Mouse (Mus musculus) 3T3-L1 (cell line): ENCODE results near the gene Lpo.

Experiments
- DNase-seq: peaks from one replicate; pipeline ENCODE4 v3.0.0-alpha.2; 2015; ENCODE audit warnings: low read depth, low spot score

Lpo gene

DNA sequence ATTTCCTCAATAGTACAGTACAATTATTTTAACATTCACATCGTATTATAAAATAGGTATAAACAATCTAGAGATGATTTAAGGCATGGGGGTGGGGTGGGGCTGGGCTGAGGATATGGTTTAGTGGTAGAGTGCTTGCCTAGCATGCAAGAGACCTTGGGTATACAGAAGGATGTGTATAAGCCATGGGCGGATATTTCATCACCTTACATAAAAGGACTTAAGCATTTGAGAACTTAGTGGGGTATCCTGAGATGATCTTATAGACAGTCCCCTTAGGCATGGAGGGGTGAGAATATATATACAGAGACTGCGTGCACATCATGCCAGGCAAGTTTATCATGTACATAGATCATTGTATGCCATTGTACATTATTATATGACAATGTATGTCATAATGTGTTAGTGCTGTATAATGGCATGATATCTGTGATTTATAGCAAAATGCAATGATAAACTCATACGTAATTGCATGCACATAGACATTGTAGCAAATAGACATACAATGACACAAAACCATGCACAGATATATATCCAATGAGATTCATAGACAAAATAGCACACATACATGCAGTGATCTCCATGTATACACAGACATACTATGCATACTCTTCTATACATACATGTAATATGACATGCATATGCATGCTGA lies 69.0 kb downstream of the Lpo start:
- no peak for DNase-seq

- no peak for DNase-seq
These were observed 69.8 kb downstream of the Lpo start for GRCm38 (mm10) chr11:87758161-87758911.

- no peak for DNase-seq
These were observed 70.8 kb downstream of the Lpo start for GRCm38 (mm10) chr11:87757001-87757954.
